Mouse (Mus musculus) heart, adult 9 months (tissue): ENCODE data around the gene Gm281.
"Not testable (repeated sequence)": the region's sequence is repeated elsewhere in the genome, so short reads cannot be mapped to it uniquely, and the experiment has no call there.

ENCODE experiments used
- DNase-seq, 2 experiments: peaks; one replicate each; pipeline ENCODE4 v3.0.0; 2022; ENCODE audit warnings: low spot score in 2 of 2

The Gm281 gene

DNA sequence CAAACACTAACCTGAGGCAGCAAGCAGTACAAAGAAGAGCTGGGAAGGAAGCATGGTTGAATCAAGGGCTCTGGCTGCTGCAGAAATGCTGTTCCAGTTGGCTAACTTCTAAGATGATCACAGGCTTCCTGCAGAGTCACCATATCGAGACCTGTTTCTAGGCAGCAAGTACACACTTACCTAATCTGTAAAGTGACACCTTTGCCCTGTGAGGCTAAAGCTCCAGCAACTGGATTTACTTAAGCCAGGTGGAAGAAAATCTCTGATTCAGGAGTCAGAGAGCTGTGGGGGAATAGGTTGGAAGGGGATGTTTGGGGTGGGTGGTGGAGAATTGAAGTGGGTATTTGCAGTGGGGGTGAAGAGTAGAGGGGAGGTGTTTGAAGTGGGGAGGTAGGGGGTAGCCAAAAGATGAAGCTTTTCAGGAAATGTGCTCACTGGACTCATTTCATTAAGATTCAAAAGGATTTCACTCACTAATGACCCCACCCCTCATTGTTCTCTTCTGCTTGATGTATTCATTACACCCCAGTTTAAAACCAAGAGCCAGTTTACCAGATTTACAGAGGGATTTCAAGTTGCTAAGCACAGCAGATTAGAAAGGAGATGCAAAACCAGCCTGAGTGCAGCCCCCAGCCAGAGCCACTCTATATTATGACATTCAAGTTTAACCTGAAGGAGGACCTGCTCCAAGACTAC is at the start of gene Gm281:
Gene Gm281 (minus strand): TSS at position 92 of the 696 bp plus-strand sequence.
- DNase-seq, result no peak

DNA sequence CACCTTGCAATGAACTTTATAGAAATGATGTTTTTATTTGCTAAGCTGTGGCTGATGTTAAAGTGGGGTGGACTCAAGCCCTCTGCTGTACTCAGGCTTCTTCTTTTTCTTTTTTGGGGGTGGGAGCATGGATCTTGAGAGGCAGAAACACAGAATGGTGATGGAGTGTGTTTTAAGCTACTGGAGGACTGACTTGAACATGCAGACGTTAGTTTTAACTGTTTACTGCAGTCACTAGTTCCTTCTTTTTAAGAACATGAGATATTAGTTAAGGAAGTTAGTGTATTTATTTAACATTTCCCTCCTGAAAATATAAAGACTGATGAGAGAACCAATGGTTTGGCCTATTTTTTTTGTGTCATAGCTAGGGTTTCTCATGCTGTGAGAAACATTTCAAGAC is 49.2 kb upstream of the Gm281 start:
- DNase-seq, result no peak

- no peak for DNase-seq
Measured at GRCm38 (mm10) chr14:13962476-13962875, 48.2 kb upstream of the Gm281 start.

DNA sequence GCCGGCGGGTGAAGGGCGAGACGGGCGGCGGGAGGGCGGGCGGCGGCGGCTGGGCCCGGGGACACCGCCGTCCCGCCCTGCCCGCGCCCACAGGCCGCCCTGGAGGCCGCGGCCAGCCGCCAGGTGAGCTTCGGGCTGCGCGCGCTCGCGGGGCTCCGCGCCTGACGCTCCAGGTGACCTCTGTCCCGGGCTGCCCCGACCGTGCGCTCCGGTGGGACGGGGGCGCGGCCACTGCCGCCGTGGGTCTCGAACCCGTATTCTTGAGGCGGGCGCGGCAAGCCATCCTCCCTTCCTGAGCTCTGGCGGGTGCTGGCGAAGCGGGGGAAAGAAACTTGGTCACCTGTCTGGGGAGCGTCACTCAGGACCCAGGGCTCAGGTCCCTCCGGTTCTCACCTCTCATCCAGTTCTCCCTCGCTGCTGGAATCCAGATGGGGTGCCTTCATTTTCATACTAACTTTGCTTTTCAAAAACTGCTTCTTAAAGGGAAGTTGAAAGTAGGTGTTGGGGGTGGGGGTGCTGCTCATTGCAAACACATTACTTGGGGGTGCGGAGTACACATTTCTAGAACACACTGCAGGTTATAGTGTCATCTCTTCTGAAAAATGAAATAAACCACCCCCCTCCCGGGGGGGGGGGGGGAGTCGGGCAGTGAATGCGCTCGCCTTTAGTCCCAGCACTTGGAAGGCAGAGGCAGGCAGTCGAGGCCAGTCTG is 47.3 kb upstream of the Gm281 start, which contains the start of the genes Atxn7 and Thoc7:
Gene Atxn7 (plus strand): TSS at position 40 of the 712 bp plus-strand sequence.
Gene Thoc7 (minus strand): TSS at position 452 of the 712 bp plus-strand sequence.
- DNase-seq, result peak; percentile 21 to 45

GRCm38 (mm10) chr14:13960482-13961325 is 46.4 kb upstream of the Gm281 start:
- DNase-seq, result peak; percentile 40 to 42

DNA sequence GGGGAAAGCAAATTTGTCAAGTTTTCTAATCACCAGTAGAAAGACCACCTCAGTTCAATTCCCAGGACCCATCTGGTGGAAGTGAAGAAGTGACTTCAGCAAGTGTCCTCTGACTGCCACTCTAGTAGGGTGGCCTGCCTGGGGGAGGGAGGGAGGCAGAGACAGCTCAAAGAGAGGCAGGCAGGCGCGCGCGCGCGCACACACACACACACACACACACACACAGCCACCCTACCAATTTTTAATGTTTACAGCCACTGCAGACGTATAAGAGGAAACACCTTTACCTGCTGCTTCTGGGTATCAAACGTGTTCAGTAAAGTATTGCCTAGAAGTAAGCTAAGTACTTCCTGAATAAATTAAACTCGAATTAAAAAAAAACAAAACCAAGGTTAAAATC is 45.8 kb upstream of the Gm281 start:
- DNase-seq, result no peak

DNA sequence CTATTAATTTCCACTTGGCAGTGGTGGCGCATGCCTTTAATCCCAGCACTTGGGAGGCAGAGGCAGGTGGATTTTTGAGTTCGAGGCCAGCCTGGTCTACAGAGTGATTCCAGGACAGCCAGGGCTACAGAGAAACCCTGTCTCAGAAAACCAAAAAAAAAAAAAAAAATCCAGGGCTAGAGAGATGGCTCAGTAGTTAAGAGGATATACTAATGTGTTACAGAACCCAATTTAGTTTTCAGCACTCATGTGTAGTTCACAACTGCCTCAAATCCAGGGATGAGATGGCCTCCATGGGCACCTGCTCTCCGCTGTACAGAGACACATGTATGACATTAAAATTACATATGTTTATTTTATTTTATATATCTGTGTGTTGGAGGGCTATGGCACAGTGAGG is 37.9 kb upstream of the Gm281 start:
- DNase-seq, result not testable (repeated sequence)

GRCm38 (mm10) chr14:13950401-13950800 is 36.1 kb upstream of the Gm281 start:
- no peak for DNase-seq

GRCm38 (mm10) chr14:13948345-13948744 is 34.1 kb upstream of the Gm281 start:
- no peak for DNase-seq

GRCm38 (mm10) chr14:13944686-13945085 is 30.4 kb upstream of the Gm281 start:
- no peak for DNase-seq

GRCm38 (mm10) chr14:13934052-13934371 is 19.7 kb upstream of the Gm281 start:
- no peak for DNase-seq

DNA sequence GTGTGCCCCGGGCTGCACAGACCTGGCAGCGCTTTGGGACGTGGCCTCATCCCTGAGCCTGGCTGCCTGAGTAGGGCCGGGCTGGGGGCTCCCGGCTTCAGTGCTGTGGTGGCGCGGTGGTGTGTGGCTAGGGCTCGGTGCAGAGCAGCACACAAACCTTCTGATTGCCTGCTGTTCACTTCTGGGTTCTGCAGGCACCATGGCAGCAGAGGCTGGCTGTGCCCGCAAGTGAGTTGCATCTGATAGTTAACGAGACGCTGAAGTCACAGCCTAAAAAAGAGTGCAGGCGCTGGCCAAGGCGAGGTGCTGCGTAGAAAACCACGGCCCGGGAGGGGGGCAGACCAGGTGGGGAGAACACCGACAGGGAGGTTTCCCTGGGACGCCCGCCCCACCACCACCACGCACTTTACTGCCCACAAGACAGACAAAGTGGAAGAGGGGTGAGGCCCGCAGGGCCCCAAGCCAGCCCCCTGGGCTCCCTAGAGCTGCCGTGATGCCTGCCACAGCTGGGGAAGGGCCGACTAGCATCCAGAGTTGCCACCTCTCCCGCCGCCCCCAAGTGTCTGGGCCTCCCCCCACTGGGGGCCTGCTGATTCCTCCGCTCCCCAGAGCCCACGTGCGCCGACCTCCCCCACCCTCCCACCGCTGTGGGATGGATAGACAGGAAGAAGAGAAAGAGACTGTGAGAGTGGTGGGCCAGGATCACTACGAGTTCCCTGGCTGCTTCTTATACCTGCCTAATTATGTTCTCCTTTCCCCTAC is 19.2 kb upstream of the Gm281 start:
- DNase-seq, result no peak

GRCm38 (mm10) chr14:13917630-13918029 is 3.4 kb upstream of the Gm281 start:
- peak in 1 of 2 experiments; percentile 8 for DNase-seq

DNA sequence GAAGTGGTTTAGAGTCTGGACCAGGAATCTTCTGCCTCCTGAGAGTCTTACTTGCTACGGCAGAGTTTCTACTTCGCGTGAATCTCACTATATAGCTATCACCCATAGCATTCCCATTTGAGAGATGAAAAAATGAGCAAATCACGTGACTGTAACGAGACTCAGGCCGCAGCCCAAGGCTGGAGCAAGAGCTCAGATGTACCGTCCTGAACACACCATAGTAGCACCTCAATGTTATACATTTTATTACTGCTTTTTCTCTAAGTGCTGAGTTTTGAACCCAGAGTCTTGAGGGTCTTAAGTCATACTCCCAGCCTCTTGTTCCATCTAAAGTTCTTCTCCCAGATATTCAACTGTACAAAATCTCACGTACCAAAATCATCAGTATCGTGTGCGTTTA is 2.9 kb upstream of the Gm281 start:
- DNase-seq, result no peak

- DNase-seq, result no peak
Measured at GRCm38 (mm10) chr14:13915207-13915606, 929 bp upstream of the Gm281 start.

DNA sequence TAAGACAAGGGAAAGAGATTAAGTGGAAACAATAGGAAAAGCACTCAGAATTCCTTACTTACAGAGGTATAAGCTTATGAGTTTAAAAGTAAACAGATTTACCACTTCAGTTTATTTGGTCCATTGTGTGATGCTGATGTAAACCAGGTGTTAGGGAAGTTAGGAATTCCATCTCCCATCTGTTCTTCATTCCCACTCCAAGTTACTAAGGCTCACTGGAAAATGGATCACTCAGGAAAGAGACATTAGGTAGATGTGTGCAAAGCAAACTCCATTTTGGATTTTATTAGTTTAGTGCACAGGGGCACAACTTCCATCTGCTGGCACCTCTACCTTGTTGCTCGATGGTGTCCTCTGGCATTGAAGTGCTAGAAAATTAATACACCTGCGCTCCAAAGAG is 4.1 kb downstream of the Gm281 start:
- no peak for DNase-seq

- DNase-seq, result no peak
Measured at GRCm38 (mm10) chr14:13907145-13907544, 7.1 kb downstream of the Gm281 start.

DNA sequence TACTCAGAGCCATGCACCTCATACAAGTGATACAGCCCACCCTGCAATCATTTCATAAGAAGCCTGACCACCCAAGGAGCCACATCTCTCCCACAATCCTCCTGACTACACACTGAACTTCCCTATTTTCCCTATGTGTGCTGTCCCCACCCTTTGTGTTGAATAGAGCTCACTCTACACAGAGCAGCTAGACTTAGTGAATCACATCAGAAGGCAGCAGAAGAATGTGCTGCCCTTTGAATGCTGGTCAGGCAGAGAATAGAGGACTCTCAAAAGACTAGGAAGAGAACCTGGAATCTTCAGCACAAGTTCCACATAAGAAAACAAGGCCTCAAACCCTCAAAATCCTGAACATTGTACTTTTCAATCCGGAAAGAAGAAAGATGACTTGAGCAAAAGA is 7.8 kb downstream of the Gm281 start:
- DNase-seq, result no peak

DNA sequence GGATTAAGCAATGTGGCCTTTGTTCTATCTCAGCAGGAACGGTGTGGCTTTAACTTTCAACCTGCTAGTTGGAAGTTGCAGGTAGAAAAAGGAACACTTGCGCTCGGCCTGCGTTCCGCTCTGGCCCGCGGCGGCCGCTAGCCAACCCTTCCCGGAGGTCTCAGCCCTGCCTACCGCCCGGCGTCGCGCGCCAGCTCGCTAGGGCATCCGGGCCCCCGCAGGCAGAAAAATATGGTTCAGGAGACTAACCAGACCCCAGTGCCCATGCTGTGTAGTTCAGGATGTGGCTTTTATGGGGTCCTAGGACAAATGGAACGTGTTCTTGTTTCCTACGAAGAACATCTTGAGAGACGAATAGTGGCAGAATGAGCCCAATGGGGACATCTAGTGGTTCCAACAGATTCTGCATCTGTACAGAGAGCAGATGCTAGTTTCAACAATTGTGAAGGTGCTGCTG is 12.6 kb downstream of the Gm281 start:
- peak in 1 of 2 experiments; percentile 6 for DNase-seq

DNA sequence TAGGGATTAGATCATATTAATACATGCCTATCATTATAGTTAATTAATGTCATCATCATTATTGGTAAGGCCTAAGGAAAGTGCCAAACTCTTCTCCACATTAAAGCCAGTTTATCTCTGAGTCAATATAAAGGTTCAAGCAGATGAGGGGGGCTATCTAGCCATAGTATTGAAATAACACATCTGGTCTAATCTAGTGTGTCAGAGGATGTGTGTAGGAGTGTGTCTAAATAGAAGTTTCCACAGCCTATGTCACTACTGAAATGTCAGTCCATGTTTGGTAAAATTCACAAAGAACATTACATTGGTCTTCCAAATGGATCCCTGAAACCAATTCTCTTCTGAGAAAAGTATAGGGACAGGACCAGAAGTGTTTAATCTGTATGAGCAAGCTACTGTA is 19.1 kb downstream of the Gm281 start:
- no peak for DNase-seq

DNA sequence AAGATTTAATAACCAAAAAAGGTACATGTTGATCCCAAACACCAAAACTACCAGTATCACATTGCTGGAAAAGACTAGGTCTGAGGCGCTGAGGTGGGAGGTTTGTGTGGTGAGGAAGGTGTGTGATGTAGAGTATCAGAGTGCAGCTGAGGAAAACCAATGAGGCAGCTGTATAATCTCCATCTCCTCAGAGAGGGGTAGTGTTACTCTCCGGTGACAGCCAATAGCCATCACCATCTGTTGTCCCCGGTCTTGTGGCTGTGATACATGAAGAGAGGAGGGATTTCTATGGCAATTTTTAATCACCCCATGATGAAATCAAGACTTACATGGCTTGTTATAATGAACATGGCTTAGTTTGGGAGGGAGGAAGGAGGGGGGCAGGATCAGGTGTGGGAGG is 20.5 kb downstream of the Gm281 start:
- no peak for DNase-seq

- DNase-seq, result no peak
Measured at GRCm38 (mm10) chr14:13861416-13861815, 52.9 kb downstream of the Gm281 start.
